Mouse (Mus musculus): ENCODE results near the gene Mapk10.

Gene Mapk10

DNA sequence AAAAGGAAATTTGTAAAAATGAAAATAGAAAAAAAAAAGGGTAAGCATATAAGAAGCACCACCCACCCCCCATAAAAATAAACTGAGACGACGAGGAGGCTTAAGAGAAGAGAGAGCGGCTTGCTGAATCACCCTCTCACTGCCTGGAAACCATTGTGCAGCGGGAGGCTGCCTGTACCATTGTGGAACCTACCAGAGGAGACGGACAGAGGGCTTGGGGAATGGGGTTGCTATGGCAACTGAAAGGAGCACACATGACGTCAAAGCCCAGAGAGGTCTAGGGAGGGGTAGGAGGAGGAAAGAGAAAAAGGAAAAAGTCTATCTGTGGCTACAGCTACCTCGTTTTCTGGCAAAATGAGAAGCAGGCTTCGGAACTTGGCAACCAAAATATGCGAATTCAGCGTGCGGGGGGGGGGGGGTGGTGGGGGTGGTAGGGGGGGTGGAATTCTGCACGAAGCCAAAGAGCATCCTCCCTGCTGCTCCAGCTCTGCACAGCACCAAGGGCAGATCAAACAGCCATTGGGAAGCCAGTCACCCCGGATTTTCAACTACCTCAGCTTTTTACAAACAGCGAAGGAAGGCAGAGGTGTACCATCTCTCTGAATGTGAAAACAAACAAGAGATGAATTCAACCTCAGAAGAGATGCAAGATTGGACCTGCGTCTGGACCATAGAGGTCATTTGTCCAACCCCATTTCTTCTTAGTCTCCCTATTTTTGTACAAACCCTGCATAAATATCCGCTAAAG lies at the start of gene Mapk10:
Mapk10 (minus strand) TSS at position 234 of the 748 bp plus-strand sequence.
- DNase-seq (ENCODE audit: low read depth): no peak

GRCm38 (mm10) chr5:103256144-103256543 lies 45.0 kb upstream of the Mapk10 start:
- DNase-seq (ENCODE audit: low read depth): no peak

DNA sequence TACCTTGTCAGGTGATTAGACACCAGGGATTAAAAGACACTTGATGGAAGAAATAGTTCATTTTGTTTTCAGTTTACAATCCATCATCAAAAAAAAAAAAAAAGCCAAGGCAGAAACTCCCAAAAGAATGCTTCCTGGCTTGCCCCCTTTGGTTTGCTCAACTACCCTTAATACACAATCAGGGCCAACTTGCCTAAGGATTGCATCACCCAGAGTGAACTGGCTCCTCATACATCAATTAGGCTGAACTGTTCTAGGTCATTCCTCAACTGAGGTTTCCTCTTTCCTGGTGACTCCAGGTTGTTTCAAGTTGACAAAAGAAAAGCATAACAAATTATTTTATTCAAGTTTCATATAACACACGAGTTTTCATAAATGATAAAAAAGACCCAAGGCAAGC lies 31.3 kb upstream of the Mapk10 start:
- no peak for DNase-seq (ENCODE audit: low read depth)

GRCm38 (mm10) chr5:103231822-103232221 lies 20.7 kb upstream of the Mapk10 start:
- no peak for DNase-seq (ENCODE audit: low read depth)

DNA sequence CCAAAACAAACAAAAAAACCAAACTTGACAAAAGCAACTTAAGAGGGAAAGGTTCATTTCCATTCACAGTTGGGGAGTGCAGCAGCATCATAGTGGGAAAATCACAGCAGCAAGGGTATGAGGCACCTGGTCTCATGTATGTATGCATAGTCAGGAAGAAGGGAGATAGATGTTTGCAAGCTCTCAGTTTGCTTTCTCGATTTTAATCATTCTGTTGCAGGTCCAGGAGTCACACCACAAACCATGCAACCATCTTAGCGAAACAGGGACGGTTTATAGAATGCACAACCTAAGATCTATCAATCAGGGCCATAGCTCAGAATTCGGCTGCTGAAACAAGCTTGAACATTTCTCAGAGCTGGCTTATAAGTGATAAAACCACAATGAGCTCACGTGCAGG lies 19.2 kb upstream of the Mapk10 start:
- no peak for DNase-seq (ENCODE audit: low read depth)

- no peak for DNase-seq (ENCODE audit: low read depth)
Measured at GRCm38 (mm10) chr5:103229321-103229720, 18.2 kb upstream of the Mapk10 start.

GRCm38 (mm10) chr5:103221997-103222396 lies 10.9 kb upstream of the Mapk10 start:
- DNase-seq (ENCODE audit: low read depth): no peak

- no peak for DNase-seq (ENCODE audit: low read depth)
Measured at GRCm38 (mm10) chr5:103210644-103211043, 490 bp downstream of the Mapk10 start.

- no peak for DNase-seq (ENCODE audit: low read depth)
Measured at GRCm38 (mm10) chr5:103210018-103210417, 1.1 kb downstream of the Mapk10 start.

DNA sequence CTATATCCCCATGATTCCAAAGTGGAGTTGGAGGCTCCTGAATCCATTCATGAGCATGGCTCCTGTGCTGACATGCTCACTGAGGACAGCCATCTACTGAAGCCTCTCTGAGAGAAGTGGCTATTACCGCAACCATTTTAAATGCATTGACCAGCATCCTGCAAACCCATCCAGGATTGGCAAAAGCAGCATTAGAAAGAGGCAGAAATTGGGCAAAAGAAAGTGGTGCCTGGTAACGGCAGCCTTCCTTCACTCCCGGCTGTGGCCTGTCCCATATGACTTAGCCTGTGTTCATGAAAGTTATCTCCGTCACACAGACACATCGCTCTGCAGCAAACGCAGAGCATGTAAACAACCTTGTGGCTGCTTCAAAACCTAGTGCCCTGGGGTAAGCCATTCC lies 1.6 kb downstream of the Mapk10 start:
- no peak for DNase-seq (ENCODE audit: low read depth)

- DNase-seq (ENCODE audit: low read depth): no peak
Measured at GRCm38 (mm10) chr5:103208869-103209268, 2.3 kb downstream of the Mapk10 start.

GRCm38 (mm10) chr5:103208021-103208511 lies 3.1 kb downstream of the Mapk10 start:
- DNase-seq (ENCODE audit: low read depth): no peak

- DNase-seq (ENCODE audit: low read depth): no peak
Measured at GRCm38 (mm10) chr5:103197796-103198325, 13.3 kb downstream of the Mapk10 start.

DNA sequence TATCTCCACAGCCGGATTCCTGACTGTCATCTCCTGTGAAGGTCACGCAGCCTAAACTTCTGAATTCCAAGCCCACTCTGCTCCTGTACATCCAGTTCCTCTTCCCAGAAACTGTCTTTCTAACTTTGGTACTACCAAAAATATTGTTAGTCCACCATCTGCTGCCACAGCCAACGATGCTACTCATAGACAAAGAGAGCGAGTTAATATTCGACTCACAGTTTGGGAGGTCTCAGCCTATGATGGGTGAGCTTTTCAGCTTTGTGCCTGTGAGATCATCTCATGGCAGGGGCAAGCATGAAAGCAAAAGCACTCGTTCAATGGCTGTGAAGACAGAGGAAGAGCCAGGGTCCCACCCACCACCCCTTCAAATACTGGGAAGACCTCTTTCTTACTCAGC lies 16.6 kb downstream of the Mapk10 start:
- no peak for DNase-seq (ENCODE audit: low read depth)

DNA sequence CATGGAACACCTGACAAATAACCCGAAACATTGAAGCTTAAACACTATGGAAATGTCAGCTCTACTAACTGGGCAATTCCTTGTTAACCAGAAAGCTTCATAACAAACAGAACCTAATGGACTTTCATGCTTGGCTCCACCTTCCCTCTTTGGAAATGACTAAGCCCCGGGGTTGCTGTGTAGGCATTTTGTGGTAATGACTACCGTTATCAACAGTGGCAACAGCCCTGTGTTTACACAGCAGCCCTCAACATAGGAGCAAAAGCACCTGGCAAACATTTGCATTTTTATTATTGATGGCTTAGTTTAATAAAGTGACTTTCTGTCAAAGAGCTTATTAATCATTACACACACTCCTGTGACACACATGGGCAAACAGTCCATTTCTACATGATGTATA lies 17.4 kb downstream of the Mapk10 start:
- no peak for DNase-seq (ENCODE audit: low read depth)

DNA sequence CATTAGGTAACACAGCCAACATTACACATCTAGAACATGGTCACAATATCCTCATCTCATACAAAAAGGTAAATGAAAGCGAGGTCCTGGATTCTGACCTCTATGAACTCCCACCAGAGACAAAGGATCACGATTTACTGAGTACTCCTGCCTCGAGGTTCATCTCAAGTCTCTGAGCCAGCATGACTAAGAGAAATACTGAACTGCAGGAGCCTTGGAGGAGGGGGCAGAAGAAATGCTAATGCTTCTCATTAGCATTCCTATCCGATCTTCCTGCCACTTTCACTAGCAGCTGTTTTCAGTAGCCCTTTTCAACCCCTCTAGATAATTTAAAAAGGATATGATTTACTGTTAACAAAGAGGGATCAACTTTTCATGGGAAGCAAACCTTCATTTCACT lies 19.6 kb downstream of the Mapk10 start:
- no peak for DNase-seq (ENCODE audit: low read depth)

- DNase-seq (ENCODE audit: low read depth): no peak
Measured at GRCm38 (mm10) chr5:103184256-103184655, 26.9 kb downstream of the Mapk10 start.

DNA sequence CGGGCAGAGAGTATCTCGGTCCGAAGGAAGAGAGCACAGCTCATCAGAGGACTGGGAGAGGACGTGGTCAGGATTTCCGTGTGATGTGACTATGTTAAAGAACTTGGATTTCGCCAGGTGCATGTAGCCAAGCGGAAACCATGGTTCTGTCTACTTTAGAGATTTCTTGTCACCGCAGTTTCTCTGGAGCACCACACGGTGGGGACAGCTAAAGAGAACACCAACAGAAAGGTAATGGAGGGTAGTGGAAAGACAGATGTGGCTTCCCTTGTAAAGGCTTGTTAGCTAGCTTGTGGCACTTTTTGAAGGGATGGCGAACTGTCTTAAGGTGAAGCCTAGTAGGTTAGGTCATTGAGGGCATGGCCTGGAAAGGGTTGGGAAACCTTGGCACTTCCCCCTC lies 29.5 kb downstream of the Mapk10 start:
- no peak for DNase-seq (ENCODE audit: low read depth)

GRCm38 (mm10) chr5:103177010-103177409 lies 34.1 kb downstream of the Mapk10 start:
- DNase-seq (ENCODE audit: low read depth): no peak

DNA sequence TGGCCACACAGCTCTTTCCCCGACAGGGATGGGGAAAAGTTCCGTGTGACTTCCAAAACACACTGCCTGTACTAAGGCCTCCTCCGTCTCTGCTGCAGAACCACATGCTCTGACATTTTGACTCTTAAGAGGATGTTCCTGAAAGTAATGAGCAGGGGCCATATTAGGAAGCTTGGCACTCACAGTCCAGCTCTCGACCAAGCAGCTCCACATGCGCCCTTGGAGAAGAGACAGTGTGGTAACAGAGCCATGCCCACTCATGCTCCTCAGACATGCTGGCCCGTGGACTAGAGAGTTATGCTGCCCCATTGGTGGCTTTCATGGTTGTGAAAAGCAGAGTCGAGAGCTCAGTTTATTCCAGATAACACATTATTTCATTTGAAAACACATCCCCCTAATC lies 35.1 kb downstream of the Mapk10 start:
- no peak for DNase-seq (ENCODE audit: low read depth)

- DNase-seq (ENCODE audit: low read depth): no peak
Measured at GRCm38 (mm10) chr5:103174607-103175006, 36.5 kb downstream of the Mapk10 start.

DNA sequence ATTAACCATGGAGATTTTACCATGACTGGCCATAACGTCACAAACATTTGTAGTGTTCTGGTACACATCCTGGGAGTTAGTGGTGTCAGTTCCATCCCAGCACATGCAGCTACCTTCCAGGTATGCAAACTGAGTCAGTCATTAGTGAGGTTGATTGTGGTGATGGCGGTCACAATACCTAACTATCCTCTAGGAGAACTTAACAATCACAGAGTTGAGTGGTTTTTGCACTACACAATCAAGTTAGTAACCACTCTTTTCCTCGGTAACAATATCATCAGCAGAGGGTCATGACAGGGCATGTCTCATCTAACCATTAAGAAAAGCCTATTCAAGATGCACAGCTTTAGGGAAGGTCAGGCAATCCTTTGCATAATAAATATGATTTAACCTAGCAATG lies 39.9 kb downstream of the Mapk10 start:
- DNase-seq (ENCODE audit: low read depth): no peak

GRCm38 (mm10) chr5:103167371-103167770 lies 43.8 kb downstream of the Mapk10 start:
- no peak for DNase-seq (ENCODE audit: low read depth)

DNA sequence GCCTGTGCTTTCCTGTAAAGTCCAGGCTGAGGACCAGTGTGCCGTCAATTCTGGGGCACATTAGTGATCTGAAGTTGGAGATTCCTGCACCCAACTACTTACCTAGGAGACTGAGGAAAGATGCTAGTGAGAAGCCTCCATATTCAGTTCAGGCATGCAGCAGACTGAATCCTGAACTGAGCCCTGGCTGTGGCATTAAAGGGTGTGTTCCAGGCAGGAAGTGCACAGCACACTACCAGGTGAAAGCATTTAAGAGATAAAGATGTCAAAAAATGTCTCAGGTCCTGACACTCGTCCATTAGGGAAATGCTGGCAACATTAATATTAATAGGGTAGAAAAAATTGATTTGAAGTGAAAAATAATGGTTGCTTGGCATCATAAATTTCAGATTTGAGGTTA lies 44.4 kb downstream of the Mapk10 start:
- no peak for DNase-seq (ENCODE audit: low read depth)

Data from fibroblast of lung, adult 2 months (primary cell).